Mouse (Mus musculus) stomach, embryonic 15.5 days (tissue): Measurements from ENCODE around the gene Olfr193. TPM values are rescaled to one million over a fixed set of nuclear protein-coding genes. Genes with fewer than 3 reads are reported as not detected.
"Not testable (repeated sequence)": the region's sequence is repeated elsewhere in the genome, so short reads cannot be mapped to it uniquely, and the experiment has no call there.

Experiments used
- ATAC-seq: fragments of 200-750 bp; cut with Nextera tagmentation; 2 replicates; pipeline ENCODE4 v1.8.0; 2017; ENCODE audit warnings: low read depth, moderate number of reproducible peaks, moderate TSS enrichment; ENCODE audit not compliant: insufficient read depth, low FRiP score
- H3K27ac ChIP-seq: fragments of 300-500 bp; sonication (generic); 2 replicates; pipeline ENCODE4 v1.5.1; 2015; ENCODE audit warnings: mild to moderate bottlenecking, inconsistent platforms
- H3K27me3 ChIP-seq: fragments of 300-500 bp; sonication (generic); replicated peaks from 2 replicates; pipeline ENCODE4 v1.6.1; 2015; ENCODE audit warnings: inconsistent platforms
- H3K36me3 ChIP-seq: fragments of 300-500 bp; sonication (generic); 2 replicates; pipeline ENCODE4 v1.6.1; 2015; ENCODE audit warnings: inconsistent platforms
- H3K4me1 ChIP-seq: fragments of 300-500 bp; sonication (generic); 2 replicates; pipeline ENCODE4 v1.6.1; 2015; ENCODE audit warnings: inconsistent platforms
- H3K4me2 ChIP-seq: fragments of 300-500 bp; sonication (generic); 2 replicates; pipeline ENCODE4 v1.6.1; 2015; ENCODE audit warnings: mild to moderate bottlenecking, inconsistent platforms
- H3K4me3 ChIP-seq: fragments of 300-500 bp; sonication (generic); replicated peaks from 2 replicates; pipeline ENCODE4 v1.5.1; 2015; ENCODE audit warnings: inconsistent platforms
- H3K9ac ChIP-seq: fragments of 300-500 bp; sonication (generic); 2 replicates; pipeline ENCODE4 v1.6.1; 2015; ENCODE audit warnings: inconsistent platforms
- H3K9me3 ChIP-seq: fragments of 300-500 bp; sonication (generic); 2 replicates; pipeline ENCODE4 v1.6.1; 2016; ENCODE audit warnings: inconsistent platforms
- WGBS: fragments of 180-500 bp; shearing (Covaris S2); methylation state at CpG from one replicate; pipeline ENCODE4 v1.1.7; 2015; 5-methylcytosine and 5-hydroxymethylcytosine counted together
- polyA plus RNA-seq: library from polyadenylated mRNA; unstranded; fragments of >200 nt; fragmentation: Nextera tagmentation; extraction: Ambion mirVana; gene quantifications from 2 replicates; pipeline ENCODE4 v1.2.1, GENCODE M21; 2015

Olfr193 gene
- polyA plus RNA-seq, 1 experiment from 2014 or later, result not detected

GRCm38 (mm10) chr16:59062411-59062810 is 49.3 kb downstream of the Olfr193 start:
- H3K9ac ChIP-seq, H3K4me2 ChIP-seq, H3K27me3 ChIP-seq, ATAC-seq, H3K36me3 ChIP-seq, H3K4me3 ChIP-seq, H3K9me3 ChIP-seq, H3K4me1 ChIP-seq, H3K27ac ChIP-seq: not testable (repeated sequence)
- 48% methylated on average over 3 of the region's 3 CpGs for WGBS

Other genes with a start within 250 kb of the Olfr193 start
- gene Olfr177, start 237.1 kb downstream of the Olfr193 start, polyA plus RNA-seq, result not detected in 2 replicates
- not detected in 2 replicates for gene Olfr178, start 219.8 kb downstream of the Olfr193 start, polyA plus RNA-seq
- not detected in 2 replicates for gene Olfr181, start 183.1 kb downstream of the Olfr193 start, polyA plus RNA-seq
- not detected in 2 replicates for gene Olfr180, start 182.5 kb downstream of the Olfr193 start, polyA plus RNA-seq
- not detected in 2 replicates for gene Olfr183, start 116.5 kb downstream of the Olfr193 start, polyA plus RNA-seq
- 0.13 and 0.35 TPM in 2 replicates for gene Olfr186, start 81.6 kb downstream of the Olfr193 start, polyA plus RNA-seq
- gene Olfr187, start 72.1 kb downstream of the Olfr193 start, polyA plus RNA-seq, result 0.10 TPM in 1 of 2 replicates, not detected in the other
- gene Olfr190, start 33.9 kb downstream of the Olfr193 start, polyA plus RNA-seq, result not detected in 2 replicates
- gene Olfr191, start 22.1 kb downstream of the Olfr193 start, polyA plus RNA-seq, result not detected in 2 replicates
- gene Olfr194, start 9.2 kb upstream of the Olfr193 start, polyA plus RNA-seq, result not detected in 2 replicates
- not detected in 2 replicates for gene Olfr195, start 35.2 kb upstream of the Olfr193 start, polyA plus RNA-seq
- gene Olfr196, start 58.6 kb upstream of the Olfr193 start, polyA plus RNA-seq, result not detected in 2 replicates
- gene Olfr198, start 91.7 kb upstream of the Olfr193 start, polyA plus RNA-seq, result not detected in 2 replicates
- not detected in 2 replicates for gene Olfr199, start 107.9 kb upstream of the Olfr193 start, polyA plus RNA-seq
- gene Olfr201, start 160.8 kb upstream of the Olfr193 start, polyA plus RNA-seq, result not detected in 2 replicates
- not detected in 2 replicates for gene Olfr202, start 174.9 kb upstream of the Olfr193 start, polyA plus RNA-seq
- gene Olfr203, start 187.0 kb upstream of the Olfr193 start, polyA plus RNA-seq, result not detected in 2 replicates
- not detected in 2 replicates for gene Olfr204, start 206.4 kb upstream of the Olfr193 start, polyA plus RNA-seq
- gene Olfr205, start 219.3 kb upstream of the Olfr193 start, polyA plus RNA-seq, result not detected in 2 replicates
- gene Olfr206, start 237.4 kb upstream of the Olfr193 start, polyA plus RNA-seq, result not detected in 2 replicates